Mouse (Mus musculus): Measurements from ENCODE around the gene Ccdc61. TPM values are rescaled to one million over a fixed set of nuclear protein-coding genes. Genes with fewer than 3 reads are reported as not detected.

The Ccdc61 gene
- polyA plus RNA-seq, 1 experiment from 2014 or later, result 8.4 TPM

DNA sequence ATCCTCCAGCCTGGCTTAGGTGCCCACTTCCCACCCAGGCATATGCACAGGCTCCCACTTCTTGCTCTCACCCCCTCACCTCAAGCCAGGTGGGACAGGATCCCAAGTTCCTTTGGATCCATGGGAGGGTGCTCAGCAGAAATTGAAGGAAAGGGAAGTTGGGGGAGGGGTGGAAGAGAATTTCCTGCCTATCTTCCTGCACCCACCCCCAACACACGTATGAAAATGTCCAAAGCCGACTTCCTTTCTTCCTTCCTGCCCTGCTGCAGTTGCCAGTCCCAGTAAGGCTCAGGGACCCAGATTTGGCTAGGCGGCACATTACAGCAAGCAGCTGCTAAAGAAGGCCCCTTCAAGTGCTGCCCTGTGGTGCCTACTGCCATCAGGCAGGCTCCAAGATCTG is 17.5 kb upstream of the Ccdc61 start:
- ATAC-seq (ENCODE audit: insufficient read depth), result no peak
- H3K4me1 ChIP-seq (replicated peaks), result peaks cover 8% of the 10 kb centered on the region
- H3K9me3 ChIP-seq (replicated peaks), result no peaks in the 10 kb centered on the region
- H3K36me3 ChIP-seq (replicated peaks), result no peaks in the 10 kb centered on the region
- H3K9ac ChIP-seq, result no peak overlapping the region
- WGBS (ENCODE audit: insufficient replicate concordance), result 5% methylated on average over 3 of the region's 3 CpGs
- no peak overlapping the region for H3K27ac ChIP-seq (replicated peaks)
- peaks cover 66% of the 10 kb centered on the region for H3K27me3 ChIP-seq
- H3K4me2 ChIP-seq, result 0 out of 2 replicates have a peak overlapping the region, but pooled peaks have one; percentile 1
- no peak overlapping the region for H3K4me3 ChIP-seq (replicated peaks)

DNA sequence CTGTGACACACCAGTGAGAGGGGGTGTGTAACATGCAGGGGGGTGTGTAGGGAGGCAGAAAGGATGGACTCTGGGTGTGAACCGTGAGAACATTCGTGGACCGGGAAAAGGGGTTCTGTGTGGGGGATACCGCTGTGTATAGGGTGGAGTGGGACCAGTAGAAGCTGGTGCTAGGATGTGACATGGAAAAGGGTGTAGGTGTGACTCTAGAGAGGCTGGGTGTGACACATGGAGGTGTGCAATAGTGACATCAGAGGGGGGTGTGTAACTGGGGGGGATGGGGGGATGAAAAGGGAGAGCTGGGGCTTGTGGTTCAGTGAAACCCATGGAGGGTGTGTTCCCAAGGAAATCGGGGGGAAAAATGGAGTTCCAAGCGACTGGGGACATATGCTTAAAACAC is 16.7 kb upstream of the Ccdc61 start:
- H3K27me3 ChIP-seq, result peaks cover 74% of the 10 kb centered on the region
- H3K36me3 ChIP-seq (replicated peaks), result no peaks in the 10 kb centered on the region
- WGBS (ENCODE audit: insufficient replicate concordance), result 37% methylated on average over 6 of the region's 6 CpGs
- peaks cover 8% of the 10 kb centered on the region for H3K4me1 ChIP-seq (replicated peaks)
- 0 out of 2 replicates have a peak overlapping the region, but pooled peaks have one; percentile 1 for H3K4me2 ChIP-seq
- 0 out of 2 replicates have a peak overlapping the region, but pooled peaks have one; percentile 29 for H3K27ac ChIP-seq (replicated peaks)
- H3K9ac ChIP-seq, result no peak overlapping the region
- H3K4me3 ChIP-seq (replicated peaks), result peak overlapping the region; percentile 38; the same call in 1 of the 2 replicates
- ATAC-seq (ENCODE audit: insufficient read depth), result no peak
- no peaks in the 10 kb centered on the region for H3K9me3 ChIP-seq (replicated peaks)

DNA sequence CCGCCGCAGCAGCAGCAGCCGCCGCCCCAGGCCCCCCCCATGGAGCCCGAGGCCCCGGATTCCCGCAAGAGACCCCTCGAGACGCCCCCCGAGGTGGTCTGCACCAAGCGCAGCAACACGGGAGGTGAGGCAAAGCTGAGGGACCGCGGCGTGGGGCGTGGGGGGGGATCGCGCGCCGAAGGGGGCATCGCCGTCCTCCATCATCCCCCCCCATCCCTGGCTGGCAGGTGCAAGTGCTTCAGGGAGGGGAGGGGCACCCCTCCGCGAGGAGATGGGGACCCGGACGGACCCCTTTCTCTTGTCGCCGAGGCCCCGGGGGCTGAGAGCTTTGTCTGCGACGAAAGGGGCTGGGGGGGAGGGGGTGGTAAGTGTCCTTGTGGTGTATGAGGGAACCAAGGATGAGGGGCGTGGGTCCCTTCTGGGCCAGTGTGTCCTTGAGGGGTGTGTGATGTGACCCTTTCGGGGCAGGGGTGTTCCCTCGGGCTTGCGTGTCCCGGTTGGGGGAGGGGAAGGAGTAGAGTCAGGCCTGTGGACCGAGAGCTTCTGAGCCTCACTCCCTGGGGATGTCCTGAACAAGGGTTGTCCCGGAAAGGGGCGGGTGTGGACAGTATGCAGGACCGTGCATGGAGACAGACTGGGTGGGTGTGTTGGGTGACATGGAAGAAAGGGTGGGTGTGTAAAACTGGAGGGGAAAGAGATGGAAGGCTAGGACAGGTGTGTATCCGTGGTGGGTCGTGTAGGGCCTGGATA is 16.0 kb upstream of the Ccdc61 start:
- Histone ChIP-seq H3K9ac (no peak overlapping the region), H3K36me3 (replicated peaks) (no peaks in the 10 kb centered on the region), H3K9me3 (replicated peaks) (no peaks in the 10 kb centered on the region), H3K4me2 (peak overlapping the region; percentile 48), H3K4me3 (replicated peaks) (peak overlapping the region; percentile 38), H3K27me3 (peaks cover 79% of the 10 kb centered on the region), H3K4me1 (replicated peaks) (peaks cover 10% of the 10 kb centered on the region), H3K27ac (replicated peaks) (no peak overlapping the region)
- ATAC-seq (ENCODE audit: insufficient read depth), result no peak
- 3% methylated on average over 42 of the region's 42 CpGs for WGBS (ENCODE audit: insufficient replicate concordance)

DNA sequence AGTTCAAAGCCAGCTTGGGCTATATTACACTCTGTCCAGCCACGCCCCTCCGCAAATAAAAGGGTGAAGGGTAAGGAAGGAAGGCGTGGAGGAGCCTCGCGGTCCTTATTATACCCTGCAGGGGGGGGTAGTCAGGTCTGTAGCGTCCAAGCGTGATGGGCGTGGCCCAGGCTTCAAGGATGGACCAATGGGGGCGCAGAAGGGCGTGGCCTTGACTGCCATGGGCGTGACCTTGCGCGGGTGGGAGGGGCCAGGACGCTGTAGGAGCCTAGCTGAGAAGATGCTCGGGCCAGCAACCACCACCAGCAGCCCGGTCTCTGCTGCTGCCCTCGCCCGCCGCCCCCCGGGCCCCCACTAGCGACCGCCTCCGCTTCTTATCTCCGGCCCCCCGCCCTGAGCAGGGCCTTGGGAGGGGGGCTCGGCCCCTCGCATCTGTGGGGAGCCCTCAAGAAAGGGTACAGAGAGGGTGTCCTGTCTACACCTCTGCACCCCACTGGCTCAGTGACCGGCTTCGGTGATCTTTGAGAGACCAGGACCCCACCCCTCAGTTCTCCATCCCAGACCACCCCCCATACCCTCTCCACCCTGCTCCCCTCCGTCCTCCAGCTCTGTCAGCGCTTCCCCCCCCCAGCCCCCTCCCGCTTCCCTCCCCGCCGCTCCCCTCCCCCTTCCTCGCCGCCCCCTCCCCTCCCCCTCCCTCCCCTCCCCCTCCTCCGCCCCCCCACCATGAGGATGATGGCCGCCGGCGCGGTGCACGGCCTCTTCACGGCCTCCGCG is 15.1 kb upstream of the Ccdc61 start, which contains the start of gene Nova2:
TSS of gene Nova2 (plus strand) at position 727 of the 777 bp plus-strand sequence.
- H3K27ac ChIP-seq (replicated peaks), result no peak within 1 kb of the TSS
- H3K9me3 ChIP-seq (replicated peaks), result no peaks in the 10 kb centered on the region
- H3K4me2 ChIP-seq, result peak within 1 kb of the TSS; percentile 48
- peak within 1 kb of the TSS; percentile 38 for H3K4me3 ChIP-seq (replicated peaks)
- peaks cover 88% of the 10 kb centered on the region for H3K27me3 ChIP-seq
- no peaks in the 10 kb centered on the region for H3K36me3 ChIP-seq (replicated peaks)
- no peak within 1 kb of the TSS for H3K9ac ChIP-seq
- peak; percentile 68 for ATAC-seq (ENCODE audit: insufficient read depth)
- H3K4me1 ChIP-seq (replicated peaks), result peaks cover 13% of the 10 kb centered on the region
- under 1% methylated on average over 27 of the region's 45 CpGs for WGBS (ENCODE audit: insufficient replicate concordance)

DNA sequence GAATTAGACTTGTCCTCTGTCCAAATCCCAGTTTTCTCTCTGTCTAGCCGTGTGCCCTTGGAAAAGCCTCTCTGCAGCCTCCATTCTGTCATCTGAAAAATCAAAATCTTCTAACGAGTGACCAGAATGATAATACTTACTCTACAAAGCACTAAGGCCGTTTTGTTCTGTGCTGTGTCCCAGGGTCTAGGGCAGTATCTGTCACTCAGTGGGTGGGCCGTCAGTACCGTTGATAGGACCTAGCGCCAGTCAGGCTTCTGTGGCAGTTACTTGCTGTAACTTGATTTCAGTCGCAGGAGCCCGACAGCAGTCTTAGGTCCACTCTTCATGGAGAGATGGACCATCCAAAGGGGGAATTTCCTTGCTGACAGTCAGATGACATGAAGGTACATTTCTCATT is 14.1 kb upstream of the Ccdc61 start:
- Histone ChIP-seq H3K36me3 (replicated peaks) (no peaks in the 10 kb centered on the region), H3K4me1 (replicated peaks) (peaks cover 13% of the 10 kb centered on the region), H3K27ac (replicated peaks) (no peak overlapping the region), H3K27me3 (peaks cover 88% of the 10 kb centered on the region), H3K4me2 (no peak overlapping the region), H3K9me3 (replicated peaks) (no peaks in the 10 kb centered on the region), H3K4me3 (replicated peaks) (no peak overlapping the region), H3K9ac (no peak overlapping the region)
- ATAC-seq (ENCODE audit: insufficient read depth), result no peak
- WGBS (ENCODE audit: insufficient replicate concordance), result 11% methylated on average over 8 of the region's 8 CpGs

DNA sequence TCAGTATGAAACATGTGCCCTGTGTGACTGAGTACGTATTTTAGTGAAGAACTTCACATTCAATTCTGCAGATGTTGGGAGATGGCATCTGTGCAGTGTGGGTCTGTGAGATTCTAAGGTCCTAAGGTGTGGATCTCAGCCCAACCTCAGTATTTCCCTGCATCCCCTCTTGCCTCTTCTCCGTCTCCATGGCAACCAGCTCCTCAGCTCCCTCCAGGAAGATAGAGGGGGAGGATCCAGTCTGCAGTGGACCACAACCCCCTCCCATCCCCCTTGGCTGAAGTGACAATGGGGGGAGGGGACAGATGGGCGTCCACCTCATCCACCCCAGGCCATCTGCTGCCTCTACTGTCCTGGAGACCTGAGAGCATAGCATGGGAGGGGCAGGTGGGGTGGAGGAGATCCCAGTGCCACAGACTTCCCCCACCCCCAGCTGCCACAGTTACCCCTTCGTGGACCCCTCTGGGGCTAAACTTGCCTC is 13.5 kb upstream of the Ccdc61 start:
- peaks cover 88% of the 10 kb centered on the region for H3K27me3 ChIP-seq
- no peak overlapping the region for H3K4me3 ChIP-seq (replicated peaks)

DNA sequence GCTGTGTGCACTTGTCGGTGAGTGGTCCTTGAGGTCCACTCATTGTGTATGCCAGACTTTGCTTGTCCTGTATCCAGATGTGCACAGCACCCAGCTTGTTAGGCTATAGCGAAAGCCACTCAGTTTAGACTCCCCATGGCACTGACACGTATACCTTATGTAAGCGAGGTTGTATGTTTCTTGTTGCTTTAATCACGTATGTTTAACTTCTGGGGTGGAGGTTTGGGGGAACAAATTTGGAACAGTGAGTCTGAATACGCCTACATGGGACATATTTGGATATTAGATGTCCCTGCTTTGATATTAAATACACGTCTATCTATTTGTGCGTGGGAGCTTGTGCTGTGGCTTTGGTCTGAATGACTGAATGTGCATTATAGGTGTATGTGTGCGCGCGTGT is 13.1 kb upstream of the Ccdc61 start:
- Histone ChIP-seq H3K9ac (no peak overlapping the region), H3K27me3 (peaks cover 85% of the 10 kb centered on the region), H3K36me3 (replicated peaks) (no peaks in the 10 kb centered on the region), H3K4me3 (replicated peaks) (no peak overlapping the region), H3K27ac (replicated peaks) (no peak overlapping the region), H3K9me3 (replicated peaks) (no peaks in the 10 kb centered on the region), H3K4me2 (no peak overlapping the region), H3K4me1 (replicated peaks) (peaks cover 13% of the 10 kb centered on the region)
- WGBS (ENCODE audit: insufficient replicate concordance), result 67% methylated on average over 11 of the region's 11 CpGs
- no peak for ATAC-seq (ENCODE audit: insufficient read depth)

More for the DNA sequence above, 13.5 kb upstream of the Ccdc61 start:
- H3K4me1 ChIP-seq (replicated peaks), result peaks cover 13% of the 10 kb centered on the region
- no peak for ATAC-seq (ENCODE audit: insufficient read depth)
- WGBS (ENCODE audit: insufficient replicate concordance), result 22% methylated on average over 4 of the region's 4 CpGs
- H3K9me3 ChIP-seq (replicated peaks), result no peaks in the 10 kb centered on the region
- H3K4me2 ChIP-seq, result no peak overlapping the region
- no peaks in the 10 kb centered on the region for H3K36me3 ChIP-seq (replicated peaks)
- H3K9ac ChIP-seq, result no peak overlapping the region
- no peak overlapping the region for H3K27ac ChIP-seq (replicated peaks)

DNA sequence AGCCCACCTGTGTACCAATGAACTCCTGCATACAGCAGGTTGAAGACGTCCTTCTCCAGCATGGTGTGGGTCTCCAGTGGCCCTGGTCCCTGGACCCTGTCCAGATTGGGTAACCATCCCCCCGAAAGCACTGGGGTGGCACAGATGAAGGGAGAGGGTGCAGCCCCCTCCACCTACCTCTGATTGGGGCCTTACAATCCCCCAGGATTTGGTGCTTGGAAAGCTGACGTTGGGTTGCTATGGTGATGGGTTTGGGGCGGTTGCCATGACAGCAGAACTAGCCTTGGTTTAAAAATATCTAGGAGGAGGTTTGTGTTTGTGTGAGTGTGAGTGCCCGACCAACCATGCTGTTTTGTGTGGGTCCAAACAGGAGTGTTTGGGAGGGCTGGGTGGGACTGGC is 12.6 kb upstream of the Ccdc61 start:
- peaks cover 13% of the 10 kb centered on the region for H3K4me1 ChIP-seq (replicated peaks)
- no peak overlapping the region for H3K9ac ChIP-seq
- no peak for ATAC-seq (ENCODE audit: insufficient read depth)
- H3K4me3 ChIP-seq (replicated peaks), result no peak overlapping the region
- no peak overlapping the region for H3K4me2 ChIP-seq
- no peak overlapping the region for H3K27ac ChIP-seq (replicated peaks)
- H3K9me3 ChIP-seq (replicated peaks), result no peaks in the 10 kb centered on the region
- peaks cover 81% of the 10 kb centered on the region for H3K27me3 ChIP-seq
- H3K36me3 ChIP-seq (replicated peaks), result no peaks in the 10 kb centered on the region
- WGBS (ENCODE audit: insufficient replicate concordance), result 45% methylated on average over 5 of the region's 5 CpGs

DNA sequence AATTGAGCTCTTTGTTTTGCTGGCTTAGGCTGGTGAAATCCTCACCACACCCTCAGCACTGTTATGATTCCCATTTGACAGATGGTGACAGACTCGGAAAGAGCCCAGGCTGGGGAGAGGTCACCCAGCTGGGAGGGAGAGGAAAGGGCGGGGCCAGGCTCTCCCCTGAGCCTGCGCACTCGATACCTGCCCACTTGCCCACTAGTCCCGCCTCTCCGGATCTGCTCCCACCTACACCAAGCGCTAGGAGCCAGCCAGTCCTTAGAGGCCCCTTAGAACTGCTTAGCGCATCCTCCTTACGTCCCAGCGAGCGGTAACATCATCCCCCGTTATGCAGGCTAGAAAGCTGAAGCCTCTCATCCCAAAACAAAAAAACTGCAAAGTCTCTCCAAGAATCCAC is 10.9 kb upstream of the Ccdc61 start:
- Histone ChIP-seq H3K27me3 (peaks cover 63% of the 10 kb centered on the region), H3K9me3 (replicated peaks) (no peaks in the 10 kb centered on the region), H3K4me2 (no peak overlapping the region), H3K27ac (replicated peaks) (no peak overlapping the region), H3K4me1 (replicated peaks) (peaks cover 12% of the 10 kb centered on the region), H3K36me3 (replicated peaks) (no peaks in the 10 kb centered on the region), H3K4me3 (replicated peaks) (no peak overlapping the region), H3K9ac (no peak overlapping the region)
- no peak for ATAC-seq (ENCODE audit: insufficient read depth)
- 2% methylated on average over 12 of the region's 12 CpGs for WGBS (ENCODE audit: insufficient replicate concordance)

DNA sequence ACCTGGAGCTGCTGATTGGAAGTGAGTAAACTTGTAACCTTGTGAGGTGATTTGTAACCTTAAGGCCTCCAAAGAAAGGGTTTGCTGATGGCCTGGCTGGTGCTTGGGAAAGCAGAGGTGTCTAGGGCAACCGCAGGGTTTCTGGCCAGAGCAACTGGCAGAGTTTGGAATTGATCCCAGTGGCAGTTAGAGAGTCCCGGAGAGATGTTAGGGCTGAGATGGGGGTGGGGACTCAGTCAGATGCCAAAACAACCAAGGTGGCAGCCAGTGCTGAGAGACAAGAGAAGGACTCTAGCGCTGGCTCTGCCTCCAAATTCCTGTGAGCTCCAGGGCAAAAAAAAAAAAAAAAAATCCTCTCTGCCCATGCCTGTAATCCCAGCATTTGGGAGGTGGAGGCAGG is 7.7 kb upstream of the Ccdc61 start:
- Histone ChIP-seq H3K4me1 (replicated peaks) (0 out of 2 replicates have a peak, but pooled peaks cover 5% of the 10 kb centered on the region), H3K9ac (no peak overlapping the region), H3K4me3 (replicated peaks) (no peak overlapping the region), H3K9me3 (replicated peaks) (no peaks in the 10 kb centered on the region), H3K27ac (replicated peaks) (no peak overlapping the region), H3K4me2 (no peak overlapping the region), H3K27me3 (peaks cover 33% of the 10 kb centered on the region), H3K36me3 (replicated peaks) (no peaks in the 10 kb centered on the region)
- 59% methylated on average over 3 of the region's 3 CpGs for WGBS (ENCODE audit: insufficient replicate concordance)
- ATAC-seq (ENCODE audit: insufficient read depth), result no peak

DNA sequence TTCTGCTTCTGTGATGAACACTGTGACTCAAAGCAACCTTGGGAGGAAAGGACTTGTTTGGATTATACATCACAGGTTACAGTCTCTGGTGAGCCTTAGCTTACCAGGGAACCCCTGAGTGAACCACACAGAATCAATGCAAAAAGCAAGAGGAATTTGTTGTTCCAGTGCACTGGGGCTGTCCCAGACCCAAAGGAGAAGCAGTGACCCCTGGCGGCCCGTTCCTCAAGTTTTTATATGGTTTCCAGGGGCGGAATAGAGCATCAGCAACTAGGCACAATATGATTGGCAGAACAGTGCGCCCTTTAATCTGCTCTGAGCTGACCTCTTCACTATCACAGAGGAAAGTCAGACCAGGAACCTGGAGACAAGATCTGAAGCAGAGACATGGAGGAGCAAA is 6.0 kb upstream of the Ccdc61 start:
- H3K4me2 ChIP-seq, result no peak overlapping the region
- no peaks in the 10 kb centered on the region for H3K36me3 ChIP-seq (replicated peaks)
- WGBS (ENCODE audit: insufficient replicate concordance), result 58% methylated on average over 4 of the region's 4 CpGs
- peaks cover 18% of the 10 kb centered on the region; the same call in 1 of the 2 replicates for H3K27me3 ChIP-seq
- no peak overlapping the region for H3K4me3 ChIP-seq (replicated peaks)
- no peak overlapping the region for H3K9ac ChIP-seq
- peaks cover 4% of the 10 kb centered on the region for H3K4me1 ChIP-seq (replicated peaks)
- no peak for ATAC-seq (ENCODE audit: insufficient read depth)
- H3K27ac ChIP-seq (replicated peaks), result no peak overlapping the region
- no peaks in the 10 kb centered on the region for H3K9me3 ChIP-seq (replicated peaks)

Data from liver, embryonic 15.5 days (tissue).